Mouse (Mus musculus) stomach, embryonic 14.5 days (tissue): ENCODE measurements around the gene Gm21962. TPM values are rescaled to one million over a fixed set of nuclear protein-coding genes. Genes with fewer than 3 reads are reported as not detected.
"Not testable (repeated sequence)": the region's sequence is repeated elsewhere in the genome, so short reads cannot be mapped to it uniquely, and the experiment has no call there.

Experiments
- ATAC-seq: fragments of 200-750 bp; cut with Nextera tagmentation; 2 replicates; pipeline ENCODE4 v1.8.0; 2017; ENCODE audit warnings: low read depth, moderate TSS enrichment; ENCODE audit not compliant: insufficient number of reproducible peaks, insufficient read depth, low FRiP score
- H3K27ac ChIP-seq: fragments of 300-500 bp; sonication (generic); 2 replicates; pipeline ENCODE4 v1.5.1; 2014; ENCODE audit warnings: mild to moderate bottlenecking, low read length, moderate library complexity, mixed read lengths
- H3K27me3 ChIP-seq: fragments of 300-500 bp; sonication (generic); 2 replicates; pipeline ENCODE4 v1.6.1; 2014; ENCODE audit warnings: low read length, control low read depth, mixed read lengths; ENCODE audit not compliant: control insufficient read depth, insufficient read depth
- H3K36me3 ChIP-seq: fragments of 300-500 bp; sonication (generic); 2 replicates; pipeline ENCODE4 v1.6.1; 2014; ENCODE audit warnings: mild to moderate bottlenecking, control low read depth, low read length, moderate library complexity, mixed read lengths; ENCODE audit not compliant: control insufficient read depth, insufficient read depth
- H3K4me1 ChIP-seq: fragments of 300-500 bp; sonication (generic); 2 replicates; pipeline ENCODE4 v1.6.1; 2014; ENCODE audit warnings: low read length, control low read depth, mixed read lengths; ENCODE audit not compliant: control insufficient read depth, insufficient read depth
- H3K4me2 ChIP-seq: fragments of 300-500 bp; sonication (generic); replicated peaks from 2 replicates; pipeline ENCODE4 v1.6.1; 2014; ENCODE audit warnings: low read depth, low read length, control low read depth
- H3K4me3 ChIP-seq: fragments of 300-500 bp; sonication (generic); 2 replicates; pipeline ENCODE4 v1.5.1; 2014; ENCODE audit warnings: low read depth, low read length, control low read depth
- H3K9ac ChIP-seq: fragments of 300-500 bp; sonication (generic); replicated peaks from 2 replicates; pipeline ENCODE4 v1.6.1; 2014; ENCODE audit warnings: low read depth, mild to moderate bottlenecking, control low read depth, low read length, moderate library complexity, mixed read lengths
- H3K9me3 ChIP-seq: fragments of 300-500 bp; sonication (generic); 2 replicates; pipeline ENCODE4 v1.6.1; 2016; ENCODE audit warnings: low read depth, low read length, control low read depth; ENCODE audit not compliant: control insufficient read depth
- WGBS: fragments of 180-500 bp; shearing (Covaris S2); extraction: QIAGEN DNeasy Blood & Tissue Kit; methylation state at CpG from one replicate; pipeline ENCODE4 v1.1.7; 2014; 5-methylcytosine and 5-hydroxymethylcytosine counted together
- polyA plus RNA-seq: library from polyadenylated mRNA; unstranded; fragments of >200 nt; fragmentation: Nextera tagmentation; extraction: Ambion mirVana; gene quantifications from 2 replicates; pipeline ENCODE4 v1.2.1, GENCODE M21; 2014

Gene Gm21962
- not detected in 2 replicates for polyA plus RNA-seq

DNA sequence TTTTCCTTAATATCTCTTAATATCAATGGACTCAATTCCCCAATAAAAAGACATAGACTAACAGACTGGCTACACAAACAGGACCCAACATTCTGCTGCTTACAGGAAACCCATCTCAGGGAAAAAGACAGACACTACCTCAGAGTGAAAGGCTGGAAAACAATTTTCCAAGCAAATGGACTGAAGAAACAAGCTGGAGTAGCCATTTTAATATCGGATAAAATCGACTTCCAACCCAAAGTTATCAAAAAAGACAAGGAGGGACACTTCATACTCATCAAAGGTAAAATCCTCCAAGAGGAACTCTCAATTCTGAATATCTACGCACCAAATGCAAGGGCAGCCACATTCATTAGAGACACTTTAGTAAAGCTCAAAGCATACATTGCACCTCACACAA lies at the start of gene Gm21962:
Gene Gm21962 (plus strand): TSS at position 301 of the 400 bp plus-strand sequence.
- not testable (repeated sequence) for H3K4me1 ChIP-seq, H3K9ac ChIP-seq, H3K27me3 ChIP-seq, H3K36me3 ChIP-seq, ATAC-seq, H3K27ac ChIP-seq, H3K9me3 ChIP-seq, H3K4me2 ChIP-seq, H3K4me3 ChIP-seq
- WGBS: no CpG with 5 or more reads among the region's 3 CpGs

DNA sequence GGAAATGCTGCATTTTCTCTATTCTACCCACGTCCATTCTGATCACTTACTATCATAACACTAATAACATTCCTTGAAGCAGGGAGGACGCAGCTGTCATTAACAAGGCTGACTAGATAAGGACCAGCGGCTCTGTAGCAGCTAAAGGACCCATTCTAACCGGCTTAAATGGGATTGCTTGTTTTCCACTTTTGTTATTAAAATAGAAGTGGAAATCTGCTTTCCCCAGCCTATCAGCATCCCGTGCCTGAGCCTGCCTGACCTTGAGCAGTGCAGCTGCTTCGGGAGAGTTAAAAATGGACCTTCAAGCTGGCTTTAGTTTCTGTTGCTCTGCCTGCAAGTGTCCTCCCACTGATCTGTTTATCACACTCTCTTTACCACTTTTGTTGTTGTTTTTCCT lies 49.2 kb upstream of the Gm21962 start:
- Histone ChIP-seq H3K27me3 (no peaks in the 10 kb centered on the region), H3K27ac (no peak overlapping the region), H3K4me3 (no peak overlapping the region), H3K9ac (no peak overlapping the region), H3K4me1 (no peaks in the 10 kb centered on the region), H3K4me2 (no peak overlapping the region), H3K36me3 (no peaks in the 10 kb centered on the region), H3K9me3 (no peaks in the 10 kb centered on the region)
- ATAC-seq: no peak
- 47% methylated on average over 6 of the region's 6 CpGs for WGBS

DNA sequence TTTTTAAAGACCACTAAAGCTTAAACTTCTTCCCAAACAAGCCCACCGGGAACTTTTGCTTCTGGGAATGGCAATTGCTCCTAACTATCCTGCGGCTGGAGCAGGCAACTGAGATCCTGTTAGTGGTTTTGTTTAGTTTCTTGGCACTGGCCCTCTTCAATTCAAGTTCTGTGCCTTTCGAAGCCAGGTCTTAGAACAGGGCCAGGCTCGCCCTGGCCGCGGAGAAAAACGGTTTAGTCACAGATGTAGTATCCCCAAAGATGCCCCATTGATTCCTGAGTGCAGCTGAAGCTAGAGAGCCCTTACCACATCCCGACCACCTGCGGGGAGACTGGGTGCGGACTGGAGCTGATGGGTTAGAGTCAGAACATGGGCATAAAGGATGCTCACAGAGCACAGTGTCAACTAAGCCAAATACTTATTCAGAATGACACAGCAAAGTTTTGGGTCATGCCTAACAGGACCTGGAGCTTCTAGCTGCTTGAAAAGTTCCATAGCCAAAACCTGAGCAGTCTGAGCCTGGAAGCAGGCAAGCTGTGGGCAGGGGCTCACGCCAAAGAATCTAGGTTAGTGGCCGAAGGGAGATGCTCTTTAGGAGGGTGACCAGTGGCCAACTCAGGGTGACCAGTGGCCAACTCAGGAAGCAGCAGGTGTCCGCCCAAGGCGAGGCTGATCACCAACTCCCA lies 48.3 kb upstream of the Gm21962 start:
- Histone ChIP-seq H3K4me1 (no peaks in the 10 kb centered on the region), H3K27ac (no peak overlapping the region), H3K27me3 (no peaks in the 10 kb centered on the region), H3K4me2 (peak overlapping the region; percentile 84), H3K9me3 (no peaks in the 10 kb centered on the region), H3K4me3 (peak overlapping the region; percentile 45), H3K36me3 (no peaks in the 10 kb centered on the region), H3K9ac (no peak overlapping the region)
- no peak for ATAC-seq
- 35% methylated on average over 14 of the region's 14 CpGs for WGBS

DNA sequence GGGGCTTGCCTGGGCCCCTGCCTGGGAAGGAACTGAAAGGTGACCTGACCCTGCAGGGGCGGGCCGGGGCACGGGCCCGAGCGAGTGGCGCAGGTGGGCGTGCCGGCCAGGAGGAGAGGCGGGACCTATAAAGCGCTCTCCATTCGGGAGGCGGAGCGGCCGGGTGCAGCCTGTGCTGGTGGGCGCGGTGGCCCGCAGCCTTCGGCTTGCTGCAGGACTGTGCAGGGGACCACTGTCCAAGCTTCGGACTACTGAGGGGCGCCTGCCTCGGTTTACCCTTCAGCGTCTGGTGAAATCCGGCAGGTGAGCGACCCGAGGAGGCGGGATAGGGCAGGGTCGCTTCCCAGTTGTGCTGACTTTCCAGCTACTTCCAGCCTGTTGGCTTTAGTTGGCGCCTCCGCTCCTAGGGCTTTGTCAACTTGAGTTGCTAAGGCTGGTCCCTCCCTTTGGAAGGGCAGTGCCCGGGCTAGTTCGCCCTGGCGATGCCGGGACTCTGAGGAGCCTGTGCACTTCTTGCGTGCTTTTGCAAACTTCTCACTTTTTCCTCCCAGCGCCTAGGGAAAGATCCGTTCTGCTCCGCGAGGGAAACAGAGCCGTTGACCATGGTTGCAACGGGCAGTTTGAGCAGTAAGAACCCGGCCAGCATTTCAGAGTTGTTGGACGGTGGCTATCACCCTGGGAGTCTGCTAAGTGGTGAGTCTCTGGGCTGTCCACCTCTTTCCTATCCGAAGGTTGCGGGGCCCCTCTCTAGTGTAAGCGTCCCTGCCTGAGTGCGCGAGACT lies 47.6 kb upstream of the Gm21962 start:
- Histone ChIP-seq H3K4me3 (peak overlapping the region; percentile 45), H3K27ac (no peak overlapping the region), H3K9ac (no peak overlapping the region; the same call in 1 of the 2 replicates), H3K4me1 (no peaks in the 10 kb centered on the region), H3K27me3 (no peaks in the 10 kb centered on the region), H3K36me3 (no peaks in the 10 kb centered on the region), H3K4me2 (peak overlapping the region; percentile 84), H3K9me3 (no peaks in the 10 kb centered on the region)
- WGBS: under 1% methylated on average over 47 of the region's 47 CpGs
- ATAC-seq: peak; percentile 91

DNA sequence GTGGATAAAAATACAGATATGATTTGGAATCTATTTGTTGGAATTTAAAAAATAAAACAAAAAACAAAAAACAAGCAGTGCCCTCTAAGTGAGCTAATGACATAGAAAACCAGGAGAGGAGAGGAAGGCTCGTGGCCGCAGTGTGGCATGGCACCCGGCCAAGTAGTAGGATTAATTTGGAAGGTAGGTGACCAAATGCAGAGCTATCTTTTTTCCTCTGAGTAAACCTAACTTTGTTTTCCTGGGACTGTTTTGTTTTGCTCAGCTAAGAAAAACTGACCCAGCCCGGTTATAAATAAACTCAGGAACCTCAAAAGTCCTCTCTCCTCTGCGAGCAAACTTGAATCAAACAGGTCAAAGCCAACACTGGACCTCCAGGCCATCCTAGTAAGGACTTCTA lies 46.3 kb upstream of the Gm21962 start:
- Histone ChIP-seq H3K9me3 (no peaks in the 10 kb centered on the region), H3K9ac (no peak overlapping the region), H3K4me2 (no peak overlapping the region), H3K27ac (no peak overlapping the region), H3K36me3 (no peaks in the 10 kb centered on the region), H3K27me3 (no peaks in the 10 kb centered on the region), H3K4me3 (no peak overlapping the region), H3K4me1 (no peaks in the 10 kb centered on the region)
- 90% methylated on average over 5 of the region's 5 CpGs for WGBS
- ATAC-seq: no peak

DNA sequence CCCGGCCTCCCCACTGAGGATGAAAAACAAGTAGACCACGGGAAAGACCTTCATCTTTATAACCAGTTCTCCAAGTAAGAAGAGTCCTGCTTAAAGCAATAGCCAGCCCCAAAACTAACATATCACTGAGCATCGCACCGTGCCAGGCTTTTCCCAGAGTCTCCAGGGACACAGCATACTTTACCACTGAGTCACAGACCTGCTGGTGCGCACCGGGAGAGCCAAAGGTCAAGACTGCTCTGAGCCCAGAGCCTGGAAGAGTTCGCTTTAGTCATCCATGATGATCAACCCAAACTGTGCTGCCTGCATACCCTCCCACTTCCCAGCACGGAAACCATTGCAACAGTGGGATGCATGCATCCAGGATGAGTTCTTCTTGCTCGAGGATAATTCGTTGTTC lies 37.6 kb upstream of the Gm21962 start:
- Histone ChIP-seq H3K4me3 (no peak overlapping the region), H3K4me1 (no peaks in the 10 kb centered on the region), H3K27ac (no peak overlapping the region), H3K27me3 (no peaks in the 10 kb centered on the region), H3K9ac (no peak overlapping the region), H3K4me2 (no peak overlapping the region), H3K36me3 (no peaks in the 10 kb centered on the region), H3K9me3 (no peaks in the 10 kb centered on the region)
- WGBS: 81% methylated on average over 10 of the region's 10 CpGs
- ATAC-seq: no peak

DNA sequence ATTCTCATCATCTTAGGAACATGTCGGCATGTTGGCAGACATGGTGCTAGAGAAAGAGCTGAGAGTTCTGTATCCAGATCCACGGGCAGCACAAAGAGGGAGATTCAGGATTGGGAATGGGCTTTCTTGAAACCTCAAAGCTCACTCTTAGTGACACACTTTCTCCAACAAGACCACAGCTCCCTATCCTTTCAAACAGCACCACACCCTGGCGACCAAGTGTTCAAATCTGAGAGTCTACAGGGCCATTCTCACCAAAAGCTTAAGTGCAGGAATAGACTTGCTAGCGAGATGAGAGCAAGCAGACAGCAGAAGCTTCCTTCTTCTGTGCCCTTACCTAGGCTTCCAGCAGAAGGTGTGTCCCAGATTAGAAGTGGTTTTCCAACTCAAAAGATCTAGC lies 34.8 kb upstream of the Gm21962 start:
- 81% methylated on average over 4 of the region's 4 CpGs for WGBS

DNA sequence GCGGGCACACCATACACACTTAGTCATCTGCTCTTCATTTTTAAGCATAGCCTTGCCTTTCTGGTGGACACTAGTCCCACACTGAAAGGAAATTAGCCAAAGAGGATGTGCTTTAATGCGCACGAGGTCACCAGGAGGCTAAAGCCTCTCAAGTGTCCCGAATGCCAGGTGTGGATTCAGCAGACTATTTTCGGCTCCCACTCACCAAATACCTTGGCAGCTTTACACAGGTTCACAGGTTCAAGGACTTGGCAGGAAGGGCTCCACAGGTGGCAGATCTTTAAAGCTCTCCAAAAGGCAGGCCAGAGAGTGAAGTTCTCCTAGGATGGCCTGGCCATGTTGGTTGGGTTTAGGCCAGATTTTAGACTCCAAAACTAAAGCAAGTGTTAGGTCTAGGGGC lies 30.1 kb upstream of the Gm21962 start:
- Histone ChIP-seq H3K27ac (no peak overlapping the region), H3K9ac (no peak overlapping the region), H3K27me3 (no peaks in the 10 kb centered on the region), H3K4me1 (no peaks in the 10 kb centered on the region), H3K9me3 (no peaks in the 10 kb centered on the region), H3K4me2 (no peak overlapping the region), H3K4me3 (no peak overlapping the region), H3K36me3 (no peaks in the 10 kb centered on the region)
- no peak for ATAC-seq
- WGBS: 85% methylated on average over 5 of the region's 5 CpGs

More for the DNA sequence above, 34.8 kb upstream of the Gm21962 start:
- H3K36me3 ChIP-seq: no peaks in the 10 kb centered on the region
- ATAC-seq: no peak
- H3K27me3 ChIP-seq: no peaks in the 10 kb centered on the region
- no peaks in the 10 kb centered on the region for H3K9me3 ChIP-seq
- no peak overlapping the region for H3K4me2 ChIP-seq
- no peak overlapping the region for H3K9ac ChIP-seq
- no peak overlapping the region for H3K4me3 ChIP-seq
- no peak overlapping the region for H3K27ac ChIP-seq
- no peaks in the 10 kb centered on the region for H3K4me1 ChIP-seq
